Mouse (Mus musculus): ENCODE data around the gene Ifnl2. TPM values are rescaled to one million over a fixed set of nuclear protein-coding genes. Genes with fewer than 3 reads are reported as not detected.

Ifnl2 gene
- polyA plus RNA-seq, 1 experiment from 2014 or later: not detected

- H3K4me2 ChIP-seq (replicated peaks; ENCODE audit: low read depth, low read length): no peak overlapping the region
- no peaks in the 10 kb centered on the region for H3K36me3 ChIP-seq (ENCODE audit: insufficient read depth, low read length)
- 5% methylated on average over 5 of the region's 5 CpGs for WGBS
- H3K4me3 ChIP-seq (ENCODE audit: low read length): no peak overlapping the region
- no peaks in the 10 kb centered on the region for H3K27me3 ChIP-seq (ENCODE audit: insufficient read depth, low read length)
- H3K9me3 ChIP-seq (ENCODE audit: low read length): no peaks in the 10 kb centered on the region; the same call in 1 of the 2 replicates
- no peak for ATAC-seq (ENCODE audit: low FRiP score, low TSS enrichment)
- no peak overlapping the region for H3K9ac ChIP-seq (replicated peaks; ENCODE audit: low read length)
- H3K4me1 ChIP-seq (ENCODE audit: insufficient read depth, low read length): no peaks in the 10 kb centered on the region
- no peak overlapping the region for H3K27ac ChIP-seq (ENCODE audit: low read length)
Measured at GRCm38 (mm10) chr7:28505585-28505984, 4.7 kb downstream of the Ifnl2 start.

GRCm38 (mm10) chr7:28495426-28495825 is 14.8 kb downstream of the Ifnl2 start:
- ATAC-seq (ENCODE audit: low FRiP score, low TSS enrichment): no peak
- H3K27me3 ChIP-seq (ENCODE audit: insufficient read depth, low read length): no peaks in the 10 kb centered on the region
- H3K27ac ChIP-seq (ENCODE audit: low read length): no peak overlapping the region
- no peak overlapping the region for H3K4me3 ChIP-seq (ENCODE audit: low read length)
- no peaks in the 10 kb centered on the region for H3K4me1 ChIP-seq (ENCODE audit: insufficient read depth, low read length)
- no peaks in the 10 kb centered on the region for H3K36me3 ChIP-seq (ENCODE audit: insufficient read depth, low read length)
- H3K9me3 ChIP-seq (ENCODE audit: low read length): no peaks in the 10 kb centered on the region
- no peak overlapping the region for H3K9ac ChIP-seq (replicated peaks; ENCODE audit: low read length)
- WGBS: 51% methylated on average over 11 of the region's 11 CpGs
- no peak overlapping the region for H3K4me2 ChIP-seq (replicated peaks; ENCODE audit: low read depth, low read length)

- Histone ChIP-seq H3K4me1 (ENCODE audit: insufficient read depth, low read length) (peaks cover 11% of the 10 kb centered on the region), H3K36me3 (ENCODE audit: insufficient read depth, low read length) (no peaks in the 10 kb centered on the region), H3K27me3 (ENCODE audit: insufficient read depth, low read length) (no peaks in the 10 kb centered on the region), H3K4me2 (replicated peaks; ENCODE audit: low read depth, low read length) (no peak overlapping the region), H3K9me3 (ENCODE audit: low read length) (no peaks in the 10 kb centered on the region), H3K4me3 (ENCODE audit: low read length) (no peak overlapping the region), H3K27ac (ENCODE audit: low read length) (no peak overlapping the region), H3K9ac (replicated peaks; ENCODE audit: low read length) (no peak overlapping the region)
- 91% methylated on average over 8 of the region's 8 CpGs for WGBS
- ATAC-seq (ENCODE audit: low FRiP score, low TSS enrichment): no peak
Measured at GRCm38 (mm10) chr7:28492310-28492709, 17.9 kb downstream of the Ifnl2 start.

- Histone ChIP-seq H3K27ac (ENCODE audit: low read length) (no peak overlapping the region), H3K4me1 (ENCODE audit: insufficient read depth, low read length) (peaks cover 11% of the 10 kb centered on the region), H3K9me3 (ENCODE audit: low read length) (no peaks in the 10 kb centered on the region), H3K36me3 (ENCODE audit: insufficient read depth, low read length) (no peaks in the 10 kb centered on the region), H3K27me3 (ENCODE audit: insufficient read depth, low read length) (no peaks in the 10 kb centered on the region), H3K4me3 (ENCODE audit: low read length) (peak overlapping the region; percentile 11; the same call in 1 of the 2 replicates), H3K4me2 (replicated peaks; ENCODE audit: low read depth, low read length) (peak overlapping the region; percentile 41), H3K9ac (replicated peaks; ENCODE audit: low read length) (no peak overlapping the region)
- WGBS: 30% methylated on average over 14 of the region's 14 CpGs
- ATAC-seq (ENCODE audit: low FRiP score, low TSS enrichment): no peak
Measured at GRCm38 (mm10) chr7:28490903-28491302, 19.4 kb downstream of the Ifnl2 start.

GRCm38 (mm10) chr7:28490410-28490809 is 19.8 kb downstream of the Ifnl2 start:
- H3K9ac ChIP-seq (replicated peaks; ENCODE audit: low read length): no peak overlapping the region
- H3K4me2 ChIP-seq (replicated peaks; ENCODE audit: low read depth, low read length): peak overlapping the region; percentile 41
- WGBS: 4% methylated on average over 10 of the region's 10 CpGs
- no peaks in the 10 kb centered on the region for H3K27me3 ChIP-seq (ENCODE audit: insufficient read depth, low read length)
- no peaks in the 10 kb centered on the region for H3K9me3 ChIP-seq (ENCODE audit: low read length)
- peaks cover 11% of the 10 kb centered on the region for H3K4me1 ChIP-seq (ENCODE audit: insufficient read depth, low read length)
- H3K27ac ChIP-seq (ENCODE audit: low read length): no peak overlapping the region
- ATAC-seq (ENCODE audit: low FRiP score, low TSS enrichment): peak; percentile 63; the same call in 1 of the 2 replicates
- no peaks in the 10 kb centered on the region for H3K36me3 ChIP-seq (ENCODE audit: insufficient read depth, low read length)
- H3K4me3 ChIP-seq (ENCODE audit: low read length): peak overlapping the region; percentile 11; the same call in 1 of the 2 replicates

GRCm38 (mm10) chr7:28488030-28488491 is 22.2 kb downstream of the Ifnl2 start:
- peak; percentile 61; the same call in 1 of the 2 replicates for ATAC-seq (ENCODE audit: low FRiP score, low TSS enrichment)
- 0 out of 2 replicates have a peak overlapping the region, but pooled peaks have one; percentile 4 for H3K9ac ChIP-seq (replicated peaks; ENCODE audit: low read length)
- 4% methylated on average over 16 of the region's 16 CpGs for WGBS
- no peaks in the 10 kb centered on the region for H3K36me3 ChIP-seq (ENCODE audit: insufficient read depth, low read length)
- H3K27me3 ChIP-seq (ENCODE audit: insufficient read depth, low read length): 0 out of 2 replicates have a peak, but pooled peaks cover 2% of the 10 kb centered on the region
- peaks cover 11% of the 10 kb centered on the region for H3K4me1 ChIP-seq (ENCODE audit: insufficient read depth, low read length)
- H3K9me3 ChIP-seq (ENCODE audit: low read length): no peaks in the 10 kb centered on the region
- peak overlapping the region; percentile 48 for H3K4me2 ChIP-seq (replicated peaks; ENCODE audit: low read depth, low read length)
- H3K27ac ChIP-seq (ENCODE audit: low read length): no peak overlapping the region
- H3K4me3 ChIP-seq (ENCODE audit: low read length): peak overlapping the region; percentile 27

- H3K27ac ChIP-seq (ENCODE audit: low read length): no peak overlapping the region
- H3K4me3 ChIP-seq (ENCODE audit: low read length): no peak overlapping the region
- 31% methylated on average over 4 of the region's 4 CpGs for WGBS
- no peak overlapping the region for H3K4me2 ChIP-seq (replicated peaks; ENCODE audit: low read depth, low read length)
- H3K9me3 ChIP-seq (ENCODE audit: low read length): no peaks in the 10 kb centered on the region
- no peaks in the 10 kb centered on the region for H3K36me3 ChIP-seq (ENCODE audit: insufficient read depth, low read length)
- H3K4me1 ChIP-seq (ENCODE audit: insufficient read depth, low read length): peaks cover 11% of the 10 kb centered on the region
- H3K9ac ChIP-seq (replicated peaks; ENCODE audit: low read length): no peak overlapping the region
- 0 out of 2 replicates have a peak, but pooled peaks cover 2% of the 10 kb centered on the region for H3K27me3 ChIP-seq (ENCODE audit: insufficient read depth, low read length)
- ATAC-seq (ENCODE audit: low FRiP score, low TSS enrichment): no peak
Measured at GRCm38 (mm10) chr7:28484192-28484591, 26.1 kb downstream of the Ifnl2 start.

GRCm38 (mm10) chr7:28482854-28483253 is 27.4 kb downstream of the Ifnl2 start:
- H3K36me3 ChIP-seq (ENCODE audit: insufficient read depth, low read length): no peaks in the 10 kb centered on the region
- H3K4me3 ChIP-seq (ENCODE audit: low read length): no peak overlapping the region
- no peak overlapping the region for H3K9ac ChIP-seq (replicated peaks; ENCODE audit: low read length)
- no peaks in the 10 kb centered on the region for H3K9me3 ChIP-seq (ENCODE audit: low read length)
- 0 out of 2 replicates have a peak, but pooled peaks cover 2% of the 10 kb centered on the region for H3K27me3 ChIP-seq (ENCODE audit: insufficient read depth, low read length)
- H3K27ac ChIP-seq (ENCODE audit: low read length): no peak overlapping the region
- WGBS: 78% methylated on average over 11 of the region's 11 CpGs
- H3K4me2 ChIP-seq (replicated peaks; ENCODE audit: low read depth, low read length): no peak overlapping the region
- ATAC-seq (ENCODE audit: low FRiP score, low TSS enrichment): no peak
- peaks cover 3% of the 10 kb centered on the region for H3K4me1 ChIP-seq (ENCODE audit: insufficient read depth, low read length)

GRCm38 (mm10) chr7:28478854-28479253 is 31.4 kb downstream of the Ifnl2 start:
- H3K27me3 ChIP-seq (ENCODE audit: insufficient read depth, low read length): 0 out of 2 replicates have a peak, but pooled peaks cover under 1% of the 10 kb centered on the region
- H3K9me3 ChIP-seq (ENCODE audit: low read length): no peaks in the 10 kb centered on the region
- peak; percentile 70; the same call in 1 of the 2 replicates for ATAC-seq (ENCODE audit: low FRiP score, low TSS enrichment)
- no peaks in the 10 kb centered on the region; the same call in 1 of the 2 replicates for H3K4me1 ChIP-seq (ENCODE audit: insufficient read depth, low read length)
- H3K4me2 ChIP-seq (replicated peaks; ENCODE audit: low read depth, low read length): 0 out of 2 replicates have a peak overlapping the region, but pooled peaks have one; percentile 5
- no peak overlapping the region for H3K4me3 ChIP-seq (ENCODE audit: low read length)
- no peak overlapping the region for H3K27ac ChIP-seq (ENCODE audit: low read length)
- H3K9ac ChIP-seq (replicated peaks; ENCODE audit: low read length): no peak overlapping the region
- 7% methylated on average over 8 of the region's 8 CpGs for WGBS
- no peaks in the 10 kb centered on the region for H3K36me3 ChIP-seq (ENCODE audit: insufficient read depth, low read length)

- peak; percentile 46; the same call in 1 of the 2 replicates for ATAC-seq (ENCODE audit: low FRiP score, low TSS enrichment)
- 79% methylated on average over 5 of the region's 5 CpGs for WGBS
- H3K4me3 ChIP-seq (ENCODE audit: low read length): no peak overlapping the region
Measured at GRCm38 (mm10) chr7:28477363-28477762, 32.9 kb downstream of the Ifnl2 start.

More at GRCm38 (mm10) chr7:28477363-28477762, 32.9 kb downstream of the Ifnl2 start:
- no peak overlapping the region for H3K9ac ChIP-seq (replicated peaks; ENCODE audit: low read length)
- no peak overlapping the region for H3K27ac ChIP-seq (ENCODE audit: low read length)
- no peaks in the 10 kb centered on the region for H3K36me3 ChIP-seq (ENCODE audit: insufficient read depth, low read length)
- H3K4me1 ChIP-seq (ENCODE audit: insufficient read depth, low read length): no peaks in the 10 kb centered on the region; the same call in 1 of the 2 replicates
- H3K4me2 ChIP-seq (replicated peaks; ENCODE audit: low read depth, low read length): no peak overlapping the region
- H3K27me3 ChIP-seq (ENCODE audit: insufficient read depth, low read length): 0 out of 2 replicates have a peak, but pooled peaks cover 2% of the 10 kb centered on the region
- no peaks in the 10 kb centered on the region for H3K9me3 ChIP-seq (ENCODE audit: low read length)

Data from kidney, embryonic 16.5 days (tissue).